Mouse (Mus musculus) liver, adult 2 months (tissue): ENCODE results near the gene Alox12. TPM values are rescaled to one million over a fixed set of nuclear protein-coding genes. Genes with fewer than 3 reads are reported as not detected.
A peak's percentile ranks its signal among the peaks of the same experiment; 100 is the strongest.

Source experiments
- DNase-seq: peaks from one replicate; pipeline ENCODE4 v3.0.0-alpha.2; 2011; ENCODE audit warnings: low read depth, low spot score; ENCODE audit errors: extremely low read depth
- H3K27ac ChIP-seq: fragments of 200-500 bp; replicated peaks from 2 replicates; pipeline ENCODE4 v1.5.1; 2012; ENCODE audit warnings: low read depth, mild to moderate bottlenecking, control low read depth, inconsistent platforms, low read length; ENCODE audit not compliant: insufficient read depth
- H3K27me3 ChIP-seq: fragments of 200-500 bp; 2 replicates; pipeline ENCODE4 v1.6.1; 2012; ENCODE audit warnings: mild to moderate bottlenecking, moderate library complexity, low read length, inconsistent platforms; ENCODE audit not compliant: control insufficient read depth, insufficient read depth
- H3K36me3 ChIP-seq: fragments of 200-500 bp; 2 replicates; pipeline ENCODE4 v1.6.1; 2012; ENCODE audit warnings: low read length, inconsistent platforms; ENCODE audit not compliant: control insufficient read depth, insufficient read depth
- H3K4me1 ChIP-seq: fragments of 200-500 bp; 2 replicates; pipeline ENCODE4 v1.6.1; 2011; ENCODE audit warnings: low read length; ENCODE audit not compliant: control insufficient read depth, insufficient read depth
- H3K4me3 ChIP-seq: fragments of 200-500 bp; 2 replicates; pipeline ENCODE4 v1.5.1; 2011; ENCODE audit warnings: low read depth, mild to moderate bottlenecking, control low read depth, low read length, moderate library complexity; ENCODE audit not compliant: insufficient read depth
- H3K79me2 ChIP-seq: fragments of 200-500 bp; 2 replicates; pipeline ENCODE4 v1.6.1; 2012; ENCODE audit warnings: inconsistent platforms, mild to moderate bottlenecking, low read length, moderate library complexity; ENCODE audit not compliant: control insufficient read depth, insufficient read depth
- H3K9ac ChIP-seq: fragments of 200-500 bp; 2 replicates; pipeline ENCODE4 v1.6.1; 2012; ENCODE audit warnings: low read depth, mild to moderate bottlenecking, control low read depth, inconsistent platforms, low read length
- CTCF ChIP-seq: fragments of 200-500 bp; IDR thresholded peaks from 2 replicates; pipeline ENCODE4 v1.5.1; 2011; ENCODE audit warnings: low read depth, low read length, control low read depth
- POLR2A ChIP-seq: fragments of 200-500 bp; IDR thresholded peaks from 2 replicates; pipeline ENCODE4 v1.6.1; 2011; ENCODE audit warnings: low read length, control low read depth; ENCODE audit not compliant: insufficient read depth; ENCODE audit errors: extremely low read depth
- WGBS: fragments of 180-500 bp; shearing (Covaris S2); methylation state at CpG from one replicate; pipeline ENCODE4 v1.1.7; 2018; 5-methylcytosine and 5-hydroxymethylcytosine counted together
- polyA plus RNA-seq: library from polyadenylated mRNA; depleted of rRNA; stranded (reverse); fragments of >200 nt; gene quantifications from 2 replicates; pipeline ENCODE4 v1.2.3, GENCODE M21; 2012
- total RNA-seq: library from RNA; depleted of rRNA; stranded (reverse); fragments of >200 nt; gene quantifications from 2 replicates; pipeline ENCODE4 v1.2.3, GENCODE M21; 2014

Gene Alox12
- total and polyA plus RNA-seq, 2 experiments = 0.09 to 0.28 TPM

DNA sequence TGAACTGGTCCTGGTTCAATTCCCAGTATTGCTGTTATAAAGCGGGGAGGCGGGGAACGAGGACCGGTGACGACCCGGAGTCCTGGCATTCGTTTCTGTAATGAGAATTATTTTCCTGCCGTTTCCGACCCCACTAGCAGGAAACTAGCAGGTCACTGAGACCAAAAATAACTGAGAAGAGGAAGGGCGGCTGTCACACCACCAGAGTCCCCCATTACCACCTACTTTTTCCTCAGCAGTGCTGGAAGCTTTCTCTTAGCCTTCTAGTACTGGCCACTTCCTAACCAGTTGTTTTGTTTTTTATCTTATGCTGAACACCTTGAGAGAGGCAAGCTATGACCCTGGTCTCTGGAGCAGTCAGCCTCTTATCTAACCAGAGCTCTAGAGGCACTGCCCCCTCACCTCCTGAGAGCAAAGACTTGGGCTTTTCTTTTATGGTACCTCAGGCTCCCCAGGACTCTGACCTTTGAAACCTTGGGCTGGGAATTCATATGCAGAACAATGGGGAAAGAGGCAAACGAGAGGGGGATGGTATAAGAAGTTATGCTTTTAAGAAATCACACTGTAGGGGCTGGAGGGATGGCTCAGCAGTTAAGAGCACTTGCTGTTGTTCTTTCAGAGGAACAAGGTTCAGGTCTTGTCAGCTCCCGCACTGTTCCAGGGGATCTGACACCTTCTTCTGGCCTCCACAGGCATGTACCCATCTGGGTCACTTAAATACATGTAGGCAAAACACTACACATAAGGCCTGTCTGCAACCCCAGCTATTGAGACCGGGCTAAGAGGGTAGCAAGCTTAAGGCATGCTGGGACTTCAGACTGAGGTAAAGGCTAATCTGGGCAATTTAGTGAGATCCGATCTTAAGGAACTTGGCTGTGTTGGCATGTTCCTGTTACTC, 33.3 kb downstream of the Alox12 start:
- DNase-seq = no peak
- TF ChIP-seq CTCF (no peak), POLR2A (no peak)
- no peaks in the 10 kb centered on the region for H3K79me2 ChIP-seq
- peak overlapping the region; percentile 33 for H3K9ac ChIP-seq
- 29% methylated on average over 14 of the region's 14 CpGs for WGBS
- H3K27me3 ChIP-seq = no peaks in the 10 kb centered on the region
- peak overlapping the region; percentile 11; the same call in 1 of the 2 replicates for H3K4me3 ChIP-seq
- no peaks in the 10 kb centered on the region for H3K4me1 ChIP-seq
- peak overlapping the region; percentile 66 for H3K27ac ChIP-seq
- H3K36me3 ChIP-seq = no peaks in the 10 kb centered on the region

DNA sequence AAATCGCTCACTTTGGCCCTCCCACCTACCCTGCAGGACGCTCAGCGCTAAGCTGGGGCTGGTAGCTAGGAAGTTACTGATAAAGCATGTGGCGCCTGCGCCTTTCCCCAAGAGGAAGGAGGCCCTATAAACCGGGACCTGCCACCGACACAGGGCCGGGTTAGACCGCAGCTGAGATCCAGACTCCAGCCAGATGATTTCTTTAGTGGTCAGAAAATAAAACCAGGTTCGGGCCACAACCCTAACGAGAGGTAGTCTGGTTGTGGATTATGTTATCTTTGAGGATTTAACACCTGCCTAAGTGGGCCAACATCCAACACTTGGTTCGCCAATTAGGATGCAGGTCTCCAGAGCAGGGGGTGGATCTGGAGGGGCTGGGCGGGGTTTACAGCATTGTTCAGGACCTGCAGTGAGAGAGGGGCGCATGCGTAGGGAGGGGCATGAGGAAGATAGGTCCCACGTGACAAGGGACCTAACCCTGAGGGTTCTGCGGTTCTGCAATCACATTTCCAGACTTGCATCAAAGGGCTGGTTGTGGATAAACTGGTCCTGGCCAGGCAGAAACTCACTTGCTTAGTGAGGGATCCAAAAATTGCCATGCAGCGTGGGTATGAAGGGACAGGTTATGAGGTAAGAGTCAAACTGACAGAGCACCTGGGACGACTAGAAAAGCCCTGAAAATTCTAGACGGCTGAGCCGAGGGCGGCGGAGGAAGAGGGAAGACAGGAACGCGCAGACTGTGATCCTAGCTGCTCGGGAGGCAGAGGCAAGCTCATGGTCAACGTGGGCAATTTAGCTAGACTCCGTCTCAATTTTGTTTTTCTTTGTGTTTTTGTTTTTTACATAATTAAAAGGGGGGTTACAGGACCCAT, 34.2 kb downstream of the Alox12 start, which contains the start of gene Slc16a13:
Gene Slc16a13, minus strand, starts transcription at position 334 of the 872 bp plus-strand sequence.
- Histone ChIP-seq H3K79me2 (no peaks in the 10 kb centered on the region), H3K4me3 (peak within 1 kb of the TSS; percentile 61), H3K36me3 (no peaks in the 10 kb centered on the region), H3K9ac (peak within 1 kb of the TSS; percentile 61), H3K27me3 (no peaks in the 10 kb centered on the region), H3K27ac (peak within 1 kb of the TSS; percentile 66), H3K4me1 (no peaks in the 10 kb centered on the region)
- no peak for TF ChIP-seq CTCF
- TF ChIP-seq POLR2A = peak; percentile 46; the same call in 1 of the 2 replicates
- DNase-seq = peak; percentile 83
- 5% methylated on average over 28 of the region's 28 CpGs for WGBS

DNA sequence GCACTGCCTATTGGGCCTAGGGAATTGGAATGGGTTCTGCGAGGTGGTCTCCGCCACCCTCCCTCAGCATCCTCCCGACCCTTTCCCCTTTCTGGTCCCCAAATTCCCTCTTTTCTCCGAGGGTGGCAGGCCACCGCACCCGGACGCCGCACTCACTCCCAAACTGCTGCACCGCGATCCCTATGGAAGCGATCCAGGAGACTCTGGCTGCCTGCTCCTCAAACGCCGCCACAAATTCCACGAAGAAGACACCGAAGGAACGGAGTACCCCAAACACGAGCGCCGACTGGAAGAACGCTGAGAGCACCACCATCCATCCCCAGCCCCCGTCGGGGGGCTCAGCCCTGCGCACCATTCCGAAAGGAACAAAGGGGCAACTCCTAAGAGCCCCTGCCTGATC, 34.8 kb downstream of the Alox12 start:
- DNase-seq = no peak
- H3K36me3 ChIP-seq = no peaks in the 10 kb centered on the region
- H3K4me1 ChIP-seq = no peaks in the 10 kb centered on the region
- no peak for TF ChIP-seq CTCF
- no peak for TF ChIP-seq POLR2A
- H3K9ac ChIP-seq = peak overlapping the region; percentile 55
- 19% methylated on average over 24 of the region's 24 CpGs for WGBS
- no peaks in the 10 kb centered on the region for H3K27me3 ChIP-seq
- no peaks in the 10 kb centered on the region for H3K79me2 ChIP-seq
- H3K4me3 ChIP-seq = peak overlapping the region; percentile 59
- peak overlapping the region; percentile 51; the same call in 1 of the 2 replicates for H3K27ac ChIP-seq

DNA sequence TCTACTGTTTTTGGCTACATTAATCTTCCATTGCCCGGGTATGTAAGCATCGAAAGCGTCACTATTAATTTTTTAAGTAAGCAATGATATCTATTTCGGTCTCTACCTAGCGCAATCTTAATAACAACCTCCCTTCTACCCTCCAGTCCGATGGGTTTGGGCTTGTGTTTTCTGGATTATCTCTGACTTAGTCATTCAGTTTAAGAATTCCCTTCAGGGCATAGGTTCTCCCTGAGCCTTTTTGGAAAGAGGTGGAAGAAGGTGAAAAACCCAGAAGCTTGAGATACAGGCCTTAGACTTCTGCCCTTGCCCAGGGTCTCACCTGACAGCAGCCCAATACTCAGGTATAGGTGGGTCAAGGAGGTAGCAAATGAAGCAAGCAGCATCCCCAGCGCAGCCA, 35.3 kb downstream of the Alox12 start:
- Histone ChIP-seq H3K27me3 (no peaks in the 10 kb centered on the region), H3K27ac (no peak overlapping the region), H3K9ac (peak overlapping the region; percentile 55), H3K4me1 (no peaks in the 10 kb centered on the region), H3K36me3 (no peaks in the 10 kb centered on the region), H3K4me3 (peak overlapping the region; percentile 59), H3K79me2 (no peaks in the 10 kb centered on the region)
- TF ChIP-seq POLR2A = no peak
- TF ChIP-seq CTCF = no peak
- WGBS = 91% methylated on average over 7 of the region's 7 CpGs
- DNase-seq = no peak

DNA sequence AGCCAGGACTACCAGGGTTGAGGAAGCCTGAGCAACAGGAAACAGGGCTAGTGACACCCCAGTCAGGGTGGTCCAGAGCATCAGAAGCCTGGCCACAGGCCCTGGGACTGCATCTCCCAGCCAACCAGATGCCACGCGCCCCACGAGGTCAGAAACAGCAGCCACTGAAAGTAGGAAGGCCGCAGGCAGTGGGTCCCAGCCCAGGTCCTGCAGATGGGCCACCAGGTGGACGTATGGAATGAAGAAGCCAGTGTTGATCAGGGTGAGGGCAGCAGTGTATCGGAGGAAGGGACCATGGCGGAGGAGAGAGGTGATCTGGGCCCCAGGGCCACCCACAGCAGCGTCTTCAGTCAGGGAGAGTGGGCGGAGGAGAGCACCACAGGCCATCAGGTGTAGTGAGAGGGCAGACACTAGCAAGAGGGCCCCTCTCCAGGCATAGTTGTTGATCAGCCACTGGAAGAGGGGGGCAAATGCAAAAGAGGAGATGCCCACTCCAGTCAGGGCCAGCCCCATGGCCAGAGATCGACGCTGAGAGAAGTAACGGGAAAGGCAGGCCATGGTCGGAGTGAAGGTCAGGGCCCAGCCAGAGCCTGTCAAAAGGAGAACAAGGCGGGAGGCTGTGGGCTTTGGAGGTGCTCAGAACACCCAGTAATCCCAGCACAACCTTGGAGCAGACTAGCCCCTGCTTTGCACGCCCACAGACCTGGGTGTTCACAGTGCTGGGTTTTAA, 36.2 kb downstream of the Alox12 start:
- no peak overlapping the region for H3K4me3 ChIP-seq
- TF ChIP-seq POLR2A (no peak), CTCF (no peak)
- H3K27ac ChIP-seq = no peak overlapping the region
- no peaks in the 10 kb centered on the region for H3K27me3 ChIP-seq
- no peak for DNase-seq
- no peaks in the 10 kb centered on the region for H3K79me2 ChIP-seq
- H3K9ac ChIP-seq = no peak overlapping the region
- H3K4me1 ChIP-seq = no peaks in the 10 kb centered on the region
- no peaks in the 10 kb centered on the region for H3K36me3 ChIP-seq
- WGBS = 96% methylated on average over 15 of the region's 15 CpGs
